Mouse (Mus musculus): ENCODE data around the gene Olfr738. TPM values are rescaled to one million over a fixed set of nuclear protein-coding genes. Genes with fewer than 3 reads are reported as not detected.

Olfr738 gene
- polyA plus RNA-seq (2015; fragmentation: Nextera tagmentation; extraction: Ambion mirVana) = not detected in 2 replicates

DNA sequence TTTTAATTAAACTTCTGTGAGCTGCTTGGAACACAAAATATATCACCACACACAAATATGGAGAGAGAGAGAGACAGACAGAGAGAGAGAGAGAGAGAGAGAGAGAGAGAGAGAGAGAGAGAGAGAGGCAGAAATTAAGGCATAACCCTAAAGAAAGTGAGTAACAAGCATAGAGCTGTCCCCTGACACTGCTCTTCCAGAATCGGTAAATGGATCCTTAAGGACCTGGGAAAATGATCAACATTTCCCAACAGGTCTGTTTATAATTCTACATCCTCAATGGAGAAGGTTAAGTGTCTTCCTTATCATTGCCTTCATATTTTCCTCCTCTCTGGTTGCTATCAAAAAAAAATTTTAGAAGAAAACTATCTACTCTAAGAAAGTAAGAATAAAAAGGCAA lies at the start of gene Olfr738:
Gene Olfr738, plus strand, starts transcription at position 301 of the 400 bp plus-strand sequence.
- ATAC-seq = no peak
- Histone ChIP-seq H3K27me3 (replicated peaks) (no peaks in the 10 kb centered on the region), H3K9me3 (no peaks in the 10 kb centered on the region), H3K4me3 (replicated peaks) (no peak within 1 kb of the TSS), H3K4me1 (replicated peaks) (no peaks in the 10 kb centered on the region), H3K9ac (no peak within 1 kb of the TSS), H3K4me2 (replicated peaks) (no peak within 1 kb of the TSS), H3K36me3 (no peaks in the 10 kb centered on the region), H3K27ac (no peak within 1 kb of the TSS)
- WGBS = 67% methylated on average over 1 of the region's 1 CpGs

DNA sequence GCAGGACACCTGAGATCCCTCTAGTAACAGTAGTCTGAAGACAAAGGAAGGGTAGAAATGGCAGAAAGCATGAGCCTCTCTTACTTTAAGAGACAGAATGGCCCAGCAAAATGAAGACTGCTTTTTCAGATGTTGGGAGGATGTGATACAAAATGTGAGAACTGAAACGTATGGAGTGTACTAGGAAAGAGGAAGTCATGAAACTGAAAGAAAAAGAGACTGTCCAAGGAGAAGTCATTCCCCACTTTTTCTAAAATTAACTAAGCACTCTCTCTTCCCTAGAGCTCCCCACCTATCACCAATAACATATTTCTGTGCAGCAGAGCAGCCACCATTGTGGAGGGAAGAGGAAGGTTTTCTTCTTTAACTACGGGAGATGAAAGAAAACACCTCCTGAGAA lies 49.8 kb upstream of the Olfr738 start, which contains the start of gene Tlr11:
Gene Tlr11, plus strand, starts transcription at position 322 of the 400 bp plus-strand sequence.
- Histone ChIP-seq H3K36me3 (no peaks in the 10 kb centered on the region), H3K9ac (no peak within 1 kb of the TSS), H3K4me2 (replicated peaks) (no peak within 1 kb of the TSS), H3K4me3 (replicated peaks) (no peak within 1 kb of the TSS), H3K9me3 (no peaks in the 10 kb centered on the region), H3K27ac (no peak within 1 kb of the TSS), H3K27me3 (replicated peaks) (no peaks in the 10 kb centered on the region), H3K4me1 (replicated peaks) (no peaks in the 10 kb centered on the region)
- ATAC-seq = no peak
- WGBS = 76% methylated on average over 2 of the region's 2 CpGs

DNA sequence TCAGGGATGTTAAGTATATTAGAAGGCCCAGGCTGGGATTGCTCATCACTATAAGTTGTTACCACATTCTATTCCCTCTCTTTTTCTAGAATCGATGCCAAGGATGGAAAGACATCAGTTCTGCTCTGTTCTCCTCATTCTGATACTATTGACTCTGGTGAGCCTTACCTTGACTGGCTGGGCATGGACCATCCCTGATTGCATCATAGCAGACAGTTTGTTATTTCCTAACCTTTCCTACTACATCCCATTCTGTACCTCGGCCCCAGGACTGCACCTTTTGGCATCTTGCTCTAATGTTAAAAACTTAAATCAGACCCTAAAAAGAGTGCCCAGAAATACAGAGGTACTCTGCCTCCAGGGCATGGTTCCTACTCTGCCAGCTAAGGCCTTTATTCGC lies 46.9 kb upstream of the Olfr738 start:
- no peak overlapping the region for H3K27ac ChIP-seq
- H3K9me3 ChIP-seq = no peaks in the 10 kb centered on the region
- H3K4me1 ChIP-seq (replicated peaks) = no peaks in the 10 kb centered on the region
- no peak overlapping the region for H3K4me2 ChIP-seq (replicated peaks)
- H3K4me3 ChIP-seq (replicated peaks) = no peak overlapping the region
- no peaks in the 10 kb centered on the region for H3K36me3 ChIP-seq
- WGBS = 83% methylated on average over 3 of the region's 3 CpGs
- ATAC-seq = no peak
- H3K27me3 ChIP-seq (replicated peaks) = no peaks in the 10 kb centered on the region
- H3K9ac ChIP-seq = no peak overlapping the region

GRCm38 (mm10) chr14:50363561-50363960 lies 43.8 kb upstream of the Olfr738 start:
- H3K9ac ChIP-seq = no peak overlapping the region

DNA sequence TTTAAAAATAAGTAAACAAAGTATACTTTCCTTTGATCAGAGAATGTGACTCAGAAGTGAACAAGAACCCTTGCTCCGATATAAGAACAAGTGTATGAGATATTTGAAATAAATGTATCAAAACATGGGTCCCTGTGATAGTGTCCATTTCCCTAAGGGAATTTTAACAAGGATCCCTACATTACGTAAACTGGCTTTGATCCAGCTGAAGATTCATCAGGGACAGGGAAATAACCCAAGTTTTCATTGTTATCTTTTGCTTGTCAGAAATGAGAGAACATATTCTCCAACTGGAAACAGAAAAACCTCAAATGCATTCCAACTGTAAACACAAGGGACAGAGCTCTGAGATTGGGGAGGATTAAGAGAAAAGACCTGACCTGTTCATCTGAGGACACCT lies 26.5 kb upstream of the Olfr738 start, which contains the start of gene Olfr736:
Gene Olfr736, plus strand, starts transcription at position 301 of the 400 bp plus-strand sequence.
- no peak within 1 kb of the TSS for H3K27ac ChIP-seq
- H3K4me3 ChIP-seq (replicated peaks) = no peak within 1 kb of the TSS
- WGBS = 62% methylated on average over 2 of the region's 2 CpGs
- no peak for ATAC-seq
- no peaks in the 10 kb centered on the region for H3K4me1 ChIP-seq (replicated peaks)
- no peaks in the 10 kb centered on the region for H3K36me3 ChIP-seq
- H3K4me2 ChIP-seq (replicated peaks) = no peak within 1 kb of the TSS
- H3K9me3 ChIP-seq = no peaks in the 10 kb centered on the region
- no peaks in the 10 kb centered on the region for H3K27me3 ChIP-seq (replicated peaks)
- H3K9ac ChIP-seq = no peak within 1 kb of the TSS

More at GRCm38 (mm10) chr14:50363561-50363960, 43.8 kb upstream of the Olfr738 start:
- Histone ChIP-seq H3K27me3 (replicated peaks) (no peaks in the 10 kb centered on the region), H3K4me1 (replicated peaks) (no peaks in the 10 kb centered on the region), H3K4me3 (replicated peaks) (no peak overlapping the region), H3K9me3 (no peaks in the 10 kb centered on the region), H3K27ac (no peak overlapping the region), H3K4me2 (replicated peaks) (no peak overlapping the region), H3K36me3 (no peaks in the 10 kb centered on the region)
- WGBS = 85% methylated on average over 2 of the region's 2 CpGs
- no peak for ATAC-seq

DNA sequence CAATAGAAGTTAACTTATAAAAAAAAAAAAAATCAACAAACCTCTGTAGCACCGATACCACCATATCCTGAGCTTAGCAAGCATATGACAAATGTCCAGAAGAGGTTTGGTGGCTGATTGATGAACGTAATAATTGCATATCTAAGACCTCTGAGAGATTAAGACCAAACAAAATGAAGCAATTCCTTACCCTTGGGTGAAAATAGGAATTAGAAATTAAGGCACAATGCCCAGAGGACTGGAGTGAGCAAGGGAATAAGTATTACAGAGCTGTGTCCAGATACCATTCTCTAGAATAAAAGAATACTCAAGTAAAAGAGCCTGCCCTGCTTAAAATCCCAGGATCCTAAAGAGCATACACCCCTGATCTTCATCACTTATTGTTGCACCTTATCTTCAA lies 11.0 kb downstream of the Olfr738 start, which contains the start of gene Olfr739:
Gene Olfr739, plus strand, starts transcription at position 301 of the 400 bp plus-strand sequence.
- Histone ChIP-seq H3K36me3 (no peaks in the 10 kb centered on the region), H3K4me1 (replicated peaks) (no peaks in the 10 kb centered on the region), H3K27ac (no peak within 1 kb of the TSS), H3K9me3 (no peaks in the 10 kb centered on the region), H3K4me3 (replicated peaks) (no peak within 1 kb of the TSS), H3K4me2 (replicated peaks) (no peak within 1 kb of the TSS), H3K27me3 (replicated peaks) (no peaks in the 10 kb centered on the region), H3K9ac (no peak within 1 kb of the TSS)
- 62% methylated on average over 2 of the region's 2 CpGs for WGBS
- no peak for ATAC-seq

DNA sequence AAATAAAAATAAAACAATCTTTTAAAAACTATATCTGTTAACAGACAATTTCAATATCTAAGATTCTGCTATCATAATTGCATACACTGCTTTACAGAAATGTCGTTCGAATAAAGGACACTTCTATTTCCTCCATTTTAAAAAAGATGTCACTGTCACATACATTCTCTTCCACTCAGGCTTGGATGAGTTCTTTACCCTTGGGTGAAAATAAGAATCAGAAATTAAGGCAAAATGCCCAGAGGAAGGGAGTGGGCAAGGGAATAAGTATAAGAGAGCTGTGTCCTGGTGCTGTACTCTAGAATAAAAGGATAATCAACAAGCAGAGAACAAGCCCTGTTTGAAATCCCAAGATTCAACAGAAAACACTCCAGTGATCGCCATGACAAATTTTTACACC lies 37.9 kb downstream of the Olfr738 start, which contains the start of gene Olfr740:
Gene Olfr740, plus strand, starts transcription at position 301 of the 400 bp plus-strand sequence.
- no peak for ATAC-seq
- 86% methylated on average over 3 of the region's 3 CpGs for WGBS

More for the DNA sequence above, 37.9 kb downstream of the Olfr738 start, which contains the start of gene Olfr740:
- H3K9ac ChIP-seq = no peak within 1 kb of the TSS
- H3K4me3 ChIP-seq (replicated peaks) = no peak within 1 kb of the TSS
- no peaks in the 10 kb centered on the region for H3K4me1 ChIP-seq (replicated peaks)
- H3K9me3 ChIP-seq = no peaks in the 10 kb centered on the region
- no peak within 1 kb of the TSS for H3K4me2 ChIP-seq (replicated peaks)
- no peaks in the 10 kb centered on the region for H3K27me3 ChIP-seq (replicated peaks)
- H3K36me3 ChIP-seq = no peaks in the 10 kb centered on the region
- H3K27ac ChIP-seq = no peak within 1 kb of the TSS

Other genes with a start within 250 kb of the Olfr738 start
- gene Olfr730, start 219.4 kb upstream of the Olfr738 start, polyA plus RNA-seq (2015; fragmentation: Nextera tagmentation; extraction: Ambion mirVana) = not detected in 2 replicates
- not detected in 2 replicates for gene Olfr731, start 165.7 kb upstream of the Olfr738 start, polyA plus RNA-seq (2015; fragmentation: Nextera tagmentation; extraction: Ambion mirVana)
- gene Olfr732, start 123.4 kb upstream of the Olfr738 start, polyA plus RNA-seq (2015; fragmentation: Nextera tagmentation; extraction: Ambion mirVana) = not detected in 2 replicates
- gene Olfr733, start 106.0 kb upstream of the Olfr738 start, polyA plus RNA-seq (2015; fragmentation: Nextera tagmentation; extraction: Ambion mirVana) = not detected in 2 replicates
- not detected in 2 replicates for gene Olfr734, start 80.8 kb upstream of the Olfr738 start, polyA plus RNA-seq (2015; fragmentation: Nextera tagmentation; extraction: Ambion mirVana)
- not detected in 2 replicates for gene Olfr735, start 58.7 kb upstream of the Olfr738 start, polyA plus RNA-seq (2015; fragmentation: Nextera tagmentation; extraction: Ambion mirVana)
- gene Tlr11, start 49.7 kb upstream of the Olfr738 start, polyA plus RNA-seq (2015; fragmentation: Nextera tagmentation; extraction: Ambion mirVana) = 0.10 TPM in 1 of 2 replicates, not detected in the other
- not detected in 2 replicates for gene Olfr736, start 26.4 kb upstream of the Olfr738 start, polyA plus RNA-seq (2015; fragmentation: Nextera tagmentation; extraction: Ambion mirVana)
- not detected in 2 replicates for gene Olfr739, start 11.1 kb downstream of the Olfr738 start, polyA plus RNA-seq (2015; fragmentation: Nextera tagmentation; extraction: Ambion mirVana)
- gene Olfr740, start 38.0 kb downstream of the Olfr738 start, polyA plus RNA-seq (2015; fragmentation: Nextera tagmentation; extraction: Ambion mirVana) = not detected in 2 replicates
- gene Olfr741, start 65.2 kb downstream of the Olfr738 start, polyA plus RNA-seq (2015; fragmentation: Nextera tagmentation; extraction: Ambion mirVana) = not detected in 2 replicates
- not detected in 2 replicates for gene Olfr742, start 96.0 kb downstream of the Olfr738 start, polyA plus RNA-seq (2015; fragmentation: Nextera tagmentation; extraction: Ambion mirVana)
- gene Olfr743, start 114.3 kb downstream of the Olfr738 start, polyA plus RNA-seq (2015; fragmentation: Nextera tagmentation; extraction: Ambion mirVana) = not detected in 2 replicates
- gene Olfr744, start 207.3 kb downstream of the Olfr738 start, polyA plus RNA-seq (2015; fragmentation: Nextera tagmentation; extraction: Ambion mirVana) = not detected in 2 replicates
- not detected in 2 replicates for gene Olfr745, start 231.8 kb downstream of the Olfr738 start, polyA plus RNA-seq (2015; fragmentation: Nextera tagmentation; extraction: Ambion mirVana)
- gene Olfr746, start 239.5 kb downstream of the Olfr738 start, polyA plus RNA-seq (2015; fragmentation: Nextera tagmentation; extraction: Ambion mirVana) = not detected in 2 replicates

All from intestine, embryonic 15.5 days (tissue).